Mouse (Mus musculus) hindbrain, postnatal 0 days (tissue): ENCODE measurements around the gene Alkbh7. TPM values are rescaled to one million over a fixed set of nuclear protein-coding genes. Genes with fewer than 3 reads are reported as not detected.

ENCODE experiments used
- ATAC-seq: fragments of 200-750 bp; cut with Nextera tagmentation; 2 replicates; pipeline ENCODE4 v1.8.0; 2017; ENCODE audit warnings: mild to moderate bottlenecking, moderate TSS enrichment, moderate library complexity
- DNase-seq: peaks from one replicate; pipeline ENCODE4 v3.0.0-alpha.2; 2015; ENCODE audit warnings: low spot score
- H3K27ac ChIP-seq: fragments of 300-500 bp; sonication (generic); 2 replicates; pipeline ENCODE4 v1.5.1; 2014; ENCODE audit warnings: mild to moderate bottlenecking
- H3K27me3 ChIP-seq: fragments of 300-500 bp; sonication (generic); 2 replicates; pipeline ENCODE4 v1.6.1; 2014; ENCODE audit warnings: low read length, mixed read lengths; ENCODE audit not compliant: insufficient read depth
- H3K36me3 ChIP-seq: fragments of 300-500 bp; sonication (generic); 2 replicates; pipeline ENCODE4 v1.6.1; 2014; ENCODE audit warnings: low read length, mixed read lengths; ENCODE audit not compliant: insufficient read depth
- H3K4me1 ChIP-seq: fragments of 300-500 bp; sonication (generic); 2 replicates; pipeline ENCODE4 v1.6.1; 2014; ENCODE audit warnings: antibody characterized with exemption, low read length, mixed read lengths; ENCODE audit not compliant: insufficient read depth
- H3K4me2 ChIP-seq: fragments of 300-500 bp; sonication (generic); 2 replicates; pipeline ENCODE4 v1.6.1; 2014; ENCODE audit warnings: low read depth, mild to moderate bottlenecking, low read length, moderate library complexity, mixed read lengths
- H3K4me3 ChIP-seq: fragments of 300-500 bp; sonication (generic); 2 replicates; pipeline ENCODE4 v1.5.1; 2014; ENCODE audit warnings: low read length
- H3K9ac ChIP-seq: fragments of 300-500 bp; sonication (generic); replicated peaks from 2 replicates; pipeline ENCODE4 v1.6.1; 2014; ENCODE audit warnings: mild to moderate bottlenecking, low read length, moderate library complexity, mixed read lengths
- H3K9me3 ChIP-seq: fragments of 300-500 bp; sonication (generic); 2 replicates; pipeline ENCODE4 v1.6.1; 2016; ENCODE audit warnings: low read length, mixed read lengths
- CTCF ChIP-seq: IDR thresholded peaks from 2 replicates; pipeline ENCODE4 v1.5.1; 2016; ENCODE audit warnings: antibody characterized with exemption, control low read depth, low read depth
- WGBS: fragments of 180-500 bp; shearing (Covaris S2); extraction: QIAGEN DNeasy Blood & Tissue Kit; methylation state at CpG from one replicate; pipeline ENCODE4 v1.1.7; 2014; 5-methylcytosine and 5-hydroxymethylcytosine counted together
- polyA plus RNA-seq: library from polyadenylated mRNA; unstranded; fragments of >200 nt; fragmentation: Nextera tagmentation; extraction: Ambion mirVana; gene quantifications from 2 replicates; pipeline ENCODE4 v1.2.1, GENCODE M21; 2015
- total RNA-seq: library from RNA; depleted of rRNA; stranded (reverse); fragments of >200 nt; gene quantifications from 2 replicates; pipeline ENCODE4 v1.2.3, GENCODE M21; 2014

Alkbh7 gene
- total and polyA plus RNA-seq, 2 experiments from 2014 or later, result 66.0 to 70.3 TPM

DNA sequence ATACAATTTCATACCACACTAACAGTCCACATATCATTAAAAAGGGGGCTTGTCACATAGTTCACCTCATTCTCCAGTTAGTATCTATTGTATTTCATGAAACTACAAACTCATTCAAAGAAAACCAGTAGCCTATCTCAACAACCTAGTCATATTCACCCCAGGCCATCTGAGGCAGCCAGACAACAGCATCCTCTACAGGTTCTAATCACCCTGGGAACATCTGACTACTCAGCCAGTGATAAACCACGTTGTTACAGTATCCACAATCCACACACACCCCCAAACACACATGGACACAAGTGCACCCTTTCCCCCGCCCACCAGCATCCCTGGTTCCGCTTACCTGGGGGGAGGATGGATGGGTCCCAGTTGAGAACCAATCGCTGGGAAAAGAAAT is 30.3 kb downstream of the Alkbh7 start:
- H3K4me2 ChIP-seq, result no peak overlapping the region
- H3K4me3 ChIP-seq, result no peak overlapping the region
- H3K9ac ChIP-seq, result no peak overlapping the region
- peaks cover 50% of the 10 kb centered on the region for H3K36me3 ChIP-seq
- DNase-seq (no peak), ATAC-seq (no peak)
- 0 out of 2 replicates have a peak, but pooled peaks cover 10% of the 10 kb centered on the region for H3K4me1 ChIP-seq
- no peak for TF ChIP-seq CTCF
- H3K27me3 ChIP-seq, result no peaks in the 10 kb centered on the region
- H3K9me3 ChIP-seq, result no peaks in the 10 kb centered on the region
- no peak overlapping the region for H3K27ac ChIP-seq
- WGBS, result 90% methylated on average over 4 of the region's 4 CpGs

GRCm38 (mm10) chr17:57029691-57030090 is 32.6 kb downstream of the Alkbh7 start:
- Histone ChIP-seq H3K4me3 (peak overlapping the region; percentile 95), H3K4me2 (peak overlapping the region; percentile 87), H3K4me1 (0 out of 2 replicates have a peak, but pooled peaks cover 10% of the 10 kb centered on the region), H3K9me3 (no peaks in the 10 kb centered on the region), H3K9ac (peak overlapping the region; percentile 99), H3K27ac (no peak overlapping the region), H3K27me3 (no peaks in the 10 kb centered on the region), H3K36me3 (peaks cover 27% of the 10 kb centered on the region)
- ATAC-seq (no peak), DNase-seq (no peak)
- TF ChIP-seq CTCF, result no peak
- WGBS, result 49% methylated on average over 8 of the region's 8 CpGs

DNA sequence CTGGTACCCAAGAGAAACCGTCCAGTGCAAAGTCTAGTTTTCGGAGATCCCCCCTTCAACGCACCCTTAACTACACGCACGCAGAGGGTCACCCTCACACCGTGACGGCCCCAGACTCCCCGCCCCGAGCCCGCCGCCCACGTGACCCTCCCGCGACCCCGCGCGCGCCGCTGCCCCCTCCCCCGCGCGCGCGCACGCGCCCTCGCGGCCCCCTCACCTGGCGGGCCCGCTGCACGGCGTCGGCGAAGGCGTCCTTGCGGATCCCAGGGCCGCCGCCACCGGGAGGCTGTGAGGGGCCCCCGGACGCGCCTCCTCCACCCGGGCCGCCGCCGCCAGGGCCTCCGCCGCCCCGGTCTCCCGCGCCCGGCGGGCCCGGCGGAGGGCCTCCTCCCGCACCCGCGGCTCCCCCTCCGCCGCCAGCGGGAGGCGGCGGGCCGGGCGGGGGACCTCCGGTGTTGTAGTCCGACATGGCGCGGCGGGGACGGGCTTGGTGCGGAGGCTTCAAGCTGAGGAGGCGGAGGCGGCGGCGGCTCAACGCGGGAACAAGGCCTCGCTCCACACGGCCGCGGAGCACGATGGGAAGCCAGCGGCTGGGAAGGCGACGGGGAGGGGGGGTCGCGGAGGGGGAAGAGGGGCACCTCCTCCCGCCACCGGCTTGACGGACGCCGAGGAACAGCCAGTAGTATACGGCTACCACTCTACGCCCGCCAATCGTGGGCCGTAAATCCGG is 34.0 kb downstream of the Alkbh7 start, which contains the start of gene Khsrp:
Khsrp (minus strand) TSS at position 592 of the 730 bp plus-strand sequence.
- peaks cover 15% of the 10 kb centered on the region for H3K36me3 ChIP-seq
- H3K27ac ChIP-seq, result peak within 1 kb of the TSS; percentile 96
- peak within 1 kb of the TSS; percentile 95 for H3K4me3 ChIP-seq
- H3K4me2 ChIP-seq, result peak within 1 kb of the TSS; percentile 87
- ATAC-seq (no peak), DNase-seq (peak; percentile 69)
- TF ChIP-seq CTCF, result no peak
- H3K27me3 ChIP-seq, result no peaks in the 10 kb centered on the region
- 0 out of 2 replicates have a peak, but pooled peaks cover 10% of the 10 kb centered on the region for H3K4me1 ChIP-seq
- 1% methylated on average over 93 of the region's 99 CpGs for WGBS
- H3K9ac ChIP-seq, result peak within 1 kb of the TSS; percentile 99
- H3K9me3 ChIP-seq, result no peaks in the 10 kb centered on the region

GRCm38 (mm10) chr17:57031661-57032420 is 34.7 kb downstream of the Alkbh7 start:
- peaks cover 7% of the 10 kb centered on the region for H3K36me3 ChIP-seq
- peak overlapping the region; percentile 95 for H3K4me3 ChIP-seq
- WGBS, result under 1% methylated on average over 38 of the region's 38 CpGs
- H3K4me1 ChIP-seq, result 0 out of 2 replicates have a peak, but pooled peaks cover 10% of the 10 kb centered on the region
- H3K27ac ChIP-seq, result peak overlapping the region; percentile 84
- TF ChIP-seq CTCF, result peak; percentile 31
- DNase-seq (peak; percentile 100), ATAC-seq (peak; percentile 98)
- H3K9ac ChIP-seq, result peak overlapping the region; percentile 99
- H3K27me3 ChIP-seq, result no peaks in the 10 kb centered on the region
- H3K4me2 ChIP-seq, result peak overlapping the region; percentile 62
- H3K9me3 ChIP-seq, result no peaks in the 10 kb centered on the region

DNA sequence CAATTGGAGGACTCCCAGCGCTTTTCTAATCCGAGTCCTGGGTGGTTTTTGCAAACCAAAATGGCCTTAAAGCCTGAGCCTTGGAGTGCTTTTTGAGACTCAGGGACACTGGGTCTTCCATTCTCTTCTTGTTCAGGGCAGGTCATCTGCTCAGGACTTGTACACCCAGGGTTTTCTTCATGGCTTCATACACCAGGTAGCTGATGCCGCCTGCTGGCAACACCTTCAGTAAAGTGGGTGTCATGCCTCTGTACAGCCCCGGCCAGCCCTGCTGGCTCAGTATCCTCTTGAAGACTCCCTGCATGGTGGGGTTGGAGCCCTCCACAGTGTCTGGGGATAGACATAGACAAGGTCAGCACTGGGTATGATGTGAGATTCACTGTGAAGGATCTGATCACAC is 35.7 kb downstream of the Alkbh7 start:
- DNase-seq, result no peak
- H3K9me3 ChIP-seq, result no peaks in the 10 kb centered on the region
- no peak overlapping the region for H3K9ac ChIP-seq
- no peak overlapping the region for H3K4me2 ChIP-seq
- no peak overlapping the region for H3K4me3 ChIP-seq
- ATAC-seq, result no peak
- no peaks in the 10 kb centered on the region for H3K27me3 ChIP-seq
- 0 out of 2 replicates have a peak, but pooled peaks cover 10% of the 10 kb centered on the region for H3K4me1 ChIP-seq
- no peak for TF ChIP-seq CTCF
- H3K36me3 ChIP-seq, result peaks cover under 1% of the 10 kb centered on the region; the same call in 1 of the 2 replicates
- H3K27ac ChIP-seq, result peak overlapping the region; percentile 84; the same call in 1 of the 2 replicates
- 90% methylated on average over 4 of the region's 4 CpGs for WGBS

GRCm38 (mm10) chr17:57038978-57039377 is 41.8 kb downstream of the Alkbh7 start:
- no peak; the same call in 1 of the 2 replicates for TF ChIP-seq CTCF
- Histone ChIP-seq H3K36me3 (no peaks in the 10 kb centered on the region), H3K27ac (no peak overlapping the region), H3K4me3 (no peak overlapping the region), H3K27me3 (0 out of 2 replicates have a peak, but pooled peaks cover 4% of the 10 kb centered on the region), H3K4me1 (no peaks in the 10 kb centered on the region), H3K9me3 (no peaks in the 10 kb centered on the region), H3K4me2 (no peak overlapping the region), H3K9ac (no peak overlapping the region)
- no peak for DNase-seq
- WGBS, result 44% methylated on average over 8 of the region's 8 CpGs
- ATAC-seq, result no peak
